Mouse (Mus musculus) bone marrow, adult 2 months (tissue): Measurements from ENCODE around the gene Hmgxb4. TPM values are rescaled to one million over a fixed set of nuclear protein-coding genes. Genes with fewer than 3 reads are reported as not detected.

ENCODE experiments used
- H3K27ac ChIP-seq: fragments of 200-500 bp; 2 replicates; pipeline ENCODE4 v1.5.1; 2012; ENCODE audit warnings: low read depth, mild to moderate bottlenecking, control low read depth, inconsistent platforms, low read length; ENCODE audit not compliant: control insufficient read depth, poor library complexity, insufficient read depth
- H3K4me1 ChIP-seq: fragments of 200-500 bp; 2 replicates; pipeline ENCODE4 v1.6.1; 2011; ENCODE audit warnings: low read length; ENCODE audit not compliant: control insufficient read depth, insufficient read depth
- H3K4me3 ChIP-seq: fragments of 200-500 bp; replicated peaks from 2 replicates; pipeline ENCODE3; 2011; ENCODE audit warnings: mild to moderate bottlenecking, low read depth, low read length, control low read depth; ENCODE audit not compliant: control insufficient read depth
- CTCF ChIP-seq: fragments of 200-500 bp; IDR thresholded peaks from 2 replicates; pipeline ENCODE4 v1.5.1; 2011; ENCODE audit warnings: low read length, control low read depth; ENCODE audit not compliant: control insufficient read depth, insufficient read depth
- POLR2A ChIP-seq: fragments of 200-500 bp; IDR thresholded peaks from 2 replicates; pipeline ENCODE4 v1.6.1; 2011; ENCODE audit warnings: low read depth, mild to moderate bottlenecking, control low read depth, low read length, borderline replicate concordance; ENCODE audit not compliant: control insufficient read depth
- WGBS: fragments of 180-500 bp; shearing (Covaris S2); methylation state at CpG from one replicate; pipeline ENCODE4 v1.1.7; 2018; 5-methylcytosine and 5-hydroxymethylcytosine counted together
- polyA plus RNA-seq: library from polyadenylated mRNA; stranded (reverse); fragments of >200 nt; gene quantifications from 2 replicates; pipeline ENCODE4 v1.2.4, GENCODE M21; 2011; ENCODE audit warnings: low replicate concordance; ENCODE audit not compliant: missing spikeins, insufficient read depth, insufficient read length

Gene Hmgxb4
- polyA plus RNA-seq, 1 experiment = 19.9 TPM

- TF ChIP-seq CTCF (no peak), POLR2A (no peak)
- Histone ChIP-seq H3K4me3 (no peak overlapping the region), H3K27ac (no peak overlapping the region), H3K4me1 (no peaks in the 10 kb centered on the region)
- WGBS = 88% methylated on average over 2 of the region's 2 CpGs
These were observed 15.7 kb downstream of the Hmgxb4 start for GRCm38 (mm10) chr8:75008826-75009225.

- Histone ChIP-seq H3K4me3 (no peak overlapping the region), H3K4me1 (no peaks in the 10 kb centered on the region), H3K27ac (no peak overlapping the region)
- 64% methylated on average over 2 of the region's 2 CpGs for WGBS
- TF ChIP-seq CTCF (no peak), POLR2A (no peak)
These were observed 20.4 kb downstream of the Hmgxb4 start for GRCm38 (mm10) chr8:75013557-75013956.

- no peak overlapping the region for H3K4me3 ChIP-seq
- no peaks in the 10 kb centered on the region for H3K4me1 ChIP-seq
- 48% methylated on average over 3 of the region's 3 CpGs for WGBS
- TF ChIP-seq POLR2A (no peak), CTCF (no peak)
- no peak overlapping the region for H3K27ac ChIP-seq
These were observed 20.8 kb downstream of the Hmgxb4 start for GRCm38 (mm10) chr8:75013964-75014363.

- WGBS = 25% methylated on average over 2 of the region's 2 CpGs
- H3K4me3 ChIP-seq = no peak overlapping the region
- H3K27ac ChIP-seq = no peak overlapping the region
- H3K4me1 ChIP-seq = no peaks in the 10 kb centered on the region
- TF ChIP-seq POLR2A (no peak), CTCF (no peak)
These were observed 22.8 kb downstream of the Hmgxb4 start for GRCm38 (mm10) chr8:75015981-75016380.

GRCm38 (mm10) chr8:75016422-75016821, 23.3 kb downstream of the Hmgxb4 start:
- WGBS = 0% methylated on average over 1 of the region's 1 CpGs
- H3K4me3 ChIP-seq = no peak overlapping the region
- TF ChIP-seq CTCF (no peak), POLR2A (no peak)
- no peaks in the 10 kb centered on the region for H3K4me1 ChIP-seq
- no peak overlapping the region for H3K27ac ChIP-seq

- Histone ChIP-seq H3K27ac (no peak overlapping the region), H3K4me1 (no peaks in the 10 kb centered on the region), H3K4me3 (no peak overlapping the region)
- 71% methylated on average over 5 of the region's 5 CpGs for WGBS
- TF ChIP-seq CTCF = no peak
- no peak for TF ChIP-seq POLR2A
These were observed 25.3 kb downstream of the Hmgxb4 start for GRCm38 (mm10) chr8:75018274-75018972.

- WGBS = 89% methylated on average over 3 of the region's 3 CpGs
- no peak overlapping the region for H3K4me3 ChIP-seq
- H3K27ac ChIP-seq = no peak overlapping the region
- H3K4me1 ChIP-seq = no peaks in the 10 kb centered on the region
- TF ChIP-seq CTCF = peak; percentile 33; the same call in 1 of the 2 replicates
- TF ChIP-seq POLR2A = no peak
These were observed 30.6 kb downstream of the Hmgxb4 start for GRCm38 (mm10) chr8:75023660-75024316.

GRCm38 (mm10) chr8:75025809-75026208, 32.7 kb downstream of the Hmgxb4 start:
- H3K27ac ChIP-seq = no peak overlapping the region
- whole genome bisulfite sequencing = 90% methylated on average over 4 of the region's 4 CpGs
- no peaks in the 10 kb centered on the region for H3K4me1 ChIP-seq
- no peak overlapping the region for H3K4me3 ChIP-seq
- TF ChIP-seq POLR2A = no peak
- no peak for TF ChIP-seq CTCF

- H3K4me1 ChIP-seq = no peaks in the 10 kb centered on the region; the same call in 1 of the 2 replicates
- TF ChIP-seq POLR2A = no peak
- TF ChIP-seq CTCF = no peak
- 94% methylated on average over 3 of the region's 3 CpGs for WGBS
- H3K4me3 ChIP-seq = no peak overlapping the region
- no peak overlapping the region for H3K27ac ChIP-seq
These were observed 37.4 kb downstream of the Hmgxb4 start for GRCm38 (mm10) chr8:75030453-75031024.
